Mouse (Mus musculus): ENCODE measurements at regions not wholly inside any gene's neighbourhood (a gene's known extent, or its start where the extent isn't known, plus 50 kb on each side); places are given as distances from the start of the nearest gene placed in this dataset.
"Not testable (repeated sequence)": the region's sequence is repeated elsewhere in the genome, so short reads cannot be mapped to it uniquely, and the experiment has no call there.

GRCm38 (mm10) chr4:89621260-89621659 is 58.0 kb upstream of the Dmrta1 start:
- DNase-seq (ENCODE audit: low spot score in 2 of 2), result no peak

GRCm38 (mm10) chr4:89604721-89605120 is 74.5 kb upstream of the Dmrta1 start:
- no peak for DNase-seq (ENCODE audit: low spot score in 2 of 2)

GRCm38 (mm10) chr4:89575529-89575928 is 103.7 kb upstream of the Dmrta1 start:
- DNase-seq (ENCODE audit: low spot score in 2 of 2), result peak; percentile 29 to 56

- no peak for DNase-seq (ENCODE audit: low spot score in 2 of 2)
Observed at GRCm38 (mm10) chr4:89554711-89555466, 124.3 kb upstream of the Dmrta1 start.

GRCm38 (mm10) chr4:89552556-89552955 is 126.7 kb upstream of the Dmrta1 start:
- DNase-seq (ENCODE audit: low spot score in 2 of 2), result no peak

GRCm38 (mm10) chr4:89550515-89550914 is 128.7 kb upstream of the Dmrta1 start:
- DNase-seq (ENCODE audit: low spot score in 2 of 2), result no peak

- DNase-seq (ENCODE audit: low spot score in 2 of 2), result peak in 1 of 2 experiments; percentile 24
Observed at GRCm38 (mm10) chr4:89532462-89532861, 146.8 kb upstream of the Dmrta1 start.

- DNase-seq (ENCODE audit: low spot score in 2 of 2), result no peak
Observed at GRCm38 (mm10) chr4:89530050-89530911, 149.0 kb upstream of the Dmrta1 start.

GRCm38 (mm10) chr4:89527966-89528365 is 151.3 kb upstream of the Dmrta1 start:
- DNase-seq (ENCODE audit: low spot score in 2 of 2), result no peak

GRCm38 (mm10) chr4:89527326-89527725 is 151.9 kb upstream of the Dmrta1 start:
- no peak for DNase-seq (ENCODE audit: low spot score in 2 of 2)

GRCm38 (mm10) chr4:89525525-89525924 is 153.7 kb upstream of the Dmrta1 start:
- not testable (repeated sequence) for DNase-seq (ENCODE audit: low spot score in 2 of 2)

GRCm38 (mm10) chr4:89524260-89525200 is 154.7 kb upstream of the Dmrta1 start:
- DNase-seq (ENCODE audit: low spot score in 2 of 2), result peak; percentile 8 to 49

- no peak for DNase-seq (ENCODE audit: low spot score in 2 of 2)
Observed at GRCm38 (mm10) chr4:89523423-89524259, 155.6 kb upstream of the Dmrta1 start.

GRCm38 (mm10) chr4:89518027-89518426 is 161.2 kb upstream of the Dmrta1 start:
- DNase-seq (ENCODE audit: low spot score in 2 of 2), result no peak

GRCm38 (mm10) chr4:89515823-89516411 is 163.3 kb upstream of the Dmrta1 start:
- no peak for DNase-seq (ENCODE audit: low spot score in 2 of 2)

GRCm38 (mm10) chr4:89514981-89515380 is 164.3 kb upstream of the Dmrta1 start:
- DNase-seq (ENCODE audit: low spot score in 2 of 2), result no peak

- no peak for DNase-seq (ENCODE audit: low spot score in 2 of 2)
Observed at GRCm38 (mm10) chr4:89510593-89510992, 168.6 kb upstream of the Dmrta1 start.

- DNase-seq (ENCODE audit: low spot score in 2 of 2), result no peak
Observed at GRCm38 (mm10) chr4:89509655-89510391, 169.4 kb upstream of the Dmrta1 start.

- DNase-seq (ENCODE audit: low spot score in 2 of 2), result no peak
Observed at GRCm38 (mm10) chr4:89508103-89508763, 171.0 kb upstream of the Dmrta1 start.

Measured in frontal cortex, postnatal 10 days (tissue).